Mouse (Mus musculus): ENCODE measurements around the gene Ppp6r2.

Ppp6r2 gene

GRCm38 (mm10) chr15:89210915-89211715 lies at the start of gene Ppp6r2:
TSS of gene Ppp6r2 (plus strand) at chr15:89211553.
- DNase-seq, result peak; percentile 79

GRCm38 (mm10) chr15:89165478-89165877 lies 45.9 kb upstream of the Ppp6r2 start:
- no peak for DNase-seq

- no peak for DNase-seq
Measured at GRCm38 (mm10) chr15:89168922-89169321, 42.4 kb upstream of the Ppp6r2 start.

- DNase-seq, result peak; percentile 73
Measured at GRCm38 (mm10) chr15:89169431-89169830, 41.9 kb upstream of the Ppp6r2 start.

- no peak for DNase-seq
Measured at GRCm38 (mm10) chr15:89170102-89170501, 41.3 kb upstream of the Ppp6r2 start.

GRCm38 (mm10) chr15:89171526-89172051 lies 39.8 kb upstream of the Ppp6r2 start:
- no peak for DNase-seq

GRCm38 (mm10) chr15:89172276-89172935 lies 38.9 kb upstream of the Ppp6r2 start:
- DNase-seq, result no peak

GRCm38 (mm10) chr15:89173024-89173905 lies 38.1 kb upstream of the Ppp6r2 start:
- peak; percentile 47 for DNase-seq

GRCm38 (mm10) chr15:89173906-89174214 lies 37.5 kb upstream of the Ppp6r2 start:
- peak; percentile 40 for DNase-seq

GRCm38 (mm10) chr15:89174889-89175339 lies 36.4 kb upstream of the Ppp6r2 start:
- DNase-seq, result no peak

GRCm38 (mm10) chr15:89175411-89176155 lies 35.8 kb upstream of the Ppp6r2 start:
- DNase-seq, result no peak

GRCm38 (mm10) chr15:89177121-89177520 lies 34.2 kb upstream of the Ppp6r2 start:
- peak; percentile 41 for DNase-seq

GRCm38 (mm10) chr15:89177576-89178259 lies 33.6 kb upstream of the Ppp6r2 start:
- no peak for DNase-seq

GRCm38 (mm10) chr15:89178260-89178860 lies 33.0 kb upstream of the Ppp6r2 start:
- DNase-seq, result no peak

GRCm38 (mm10) chr15:89178954-89179629 lies 32.3 kb upstream of the Ppp6r2 start:
- no peak for DNase-seq

GRCm38 (mm10) chr15:89179630-89179964 lies 31.8 kb upstream of the Ppp6r2 start:
- DNase-seq, result no peak

- no peak for DNase-seq
Measured at GRCm38 (mm10) chr15:89180081-89180541, 31.2 kb upstream of the Ppp6r2 start.

- peak; percentile 81 for DNase-seq
Measured at GRCm38 (mm10) chr15:89180571-89181229, 30.7 kb upstream of the Ppp6r2 start, which contains the start of gene Plxnb2. TSS of gene Plxnb2 (minus strand) at chr15:89180788.

- no peak for DNase-seq
Measured at GRCm38 (mm10) chr15:89181561-89182270, 29.6 kb upstream of the Ppp6r2 start.

Measured in right cerebral cortex, postnatal 25 days (tissue).